Mouse (Mus musculus): ENCODE results near the gene Bpifb1.
"Not testable (repeated sequence)": the region's sequence is repeated elsewhere in the genome, so short reads cannot be mapped to it uniquely, and the experiment has no call there.

Gene Bpifb1

GRCm38 (mm10) chr2:154211121-154211520, 20.5 kb downstream of the Bpifb1 start:
- in situ Hi-C loops (cut with MseI, MboI), result loop anchor here in 1 of 2 experiments (5.0 to 10.0 kb wide), 2 partner anchors 76 to 164 kb away; partner anchors contain the start of gene Cdk5rap1

GRCm38 (mm10) chr2:154211881-154212280, 21.3 kb downstream of the Bpifb1 start:
- in situ Hi-C loops (cut with MseI, MboI), result loop anchor here in 1 of 2 experiments (5.0 to 10.0 kb wide), 2 partner anchors 75 to 163 kb away; partner anchors contain the start of gene Cdk5rap1

- in situ Hi-C loops (cut with MseI, MboI), result loop anchor here (5.0 to 10.0 kb wide), 2 partner anchors 77 to 160 kb away; partner anchors contain the start of gene Cdk5rap1 (in 1 of the 2)
Measured at GRCm38 (mm10) chr2:154215191-154215590, 24.6 kb downstream of the Bpifb1 start.

- in situ Hi-C loops (cut with MseI, MboI), result loop anchor here (5.0 to 10.0 kb wide), 2 partner anchors 72 to 155 kb away; partner anchors contain the start of gene Cdk5rap1 (in 1 of the 2)
Measured at GRCm38 (mm10) chr2:154219950-154220349, 29.3 kb downstream of the Bpifb1 start.

GRCm38 (mm10) chr2:154223265-154223916, 32.8 kb downstream of the Bpifb1 start, which contains the start of gene Bpifb5:
TSS of gene Bpifb5 (plus strand) at chr2:154223742.
- in situ Hi-C loops (cut with MseI, MboI), result no loop called here

GRCm38 (mm10) chr2:154223917-154224273, 33.3 kb downstream of the Bpifb1 start:
- in situ Hi-C loops (cut with MseI, MboI), result no loop called here

GRCm38 (mm10) chr2:154226991-154227390, 36.4 kb downstream of the Bpifb1 start:
- in situ Hi-C loops (cut with MseI, MboI), result no loop called here

- in situ Hi-C loops (cut with MseI, MboI), result no loop called here
Measured at GRCm38 (mm10) chr2:154227830-154228229, 37.2 kb downstream of the Bpifb1 start.

GRCm38 (mm10) chr2:154233426-154233825, 42.8 kb downstream of the Bpifb1 start:
- in situ Hi-C loops (cut with MseI, MboI), result no loop called here

- in situ Hi-C loops (cut with MseI, MboI), result no loop called here
Measured at GRCm38 (mm10) chr2:154240771-154241170, 50.2 kb downstream of the Bpifb1 start.

GRCm38 (mm10) chr2:154242726-154243125, 52.1 kb downstream of the Bpifb1 start:
- in situ Hi-C loops (cut with MseI, MboI), result not testable (repeated sequence)

- in situ Hi-C loops (cut with MseI, MboI), result no loop called here
Measured at GRCm38 (mm10) chr2:154243356-154244036, 52.9 kb downstream of the Bpifb1 start.

GRCm38 (mm10) chr2:154245322-154245721, 54.7 kb downstream of the Bpifb1 start:
- in situ Hi-C loops (cut with MseI, MboI), result no loop called here

GRCm38 (mm10) chr2:154255254-154255653, 64.6 kb downstream of the Bpifb1 start:
- in situ Hi-C loops (cut with MseI, MboI), result not testable (repeated sequence)

GRCm38 (mm10) chr2:154255770-154256169, 65.2 kb downstream of the Bpifb1 start:
- in situ Hi-C loops (cut with MseI, MboI), result no loop called here

- in situ Hi-C loops (cut with MseI, MboI), result not testable (repeated sequence)
Measured at GRCm38 (mm10) chr2:154257554-154257953, 66.9 kb downstream of the Bpifb1 start, which contains the start of gene Bpifb9a. TSS of gene Bpifb9a (plus strand) at chr2:154257854.

GRCm38 (mm10) chr2:154264397-154264796, 73.8 kb downstream of the Bpifb1 start:
- in situ Hi-C loops (cut with MseI, MboI), result not testable (repeated sequence)

Measured in mouse trophoblast stem cell (cell line).